Mouse (Mus musculus) E14TG2a.4 (cell line): ENCODE measurements at regions not wholly inside any gene's neighbourhood (a gene's known extent, or its start where the extent isn't known, plus 50 kb on each side); places are given as distances from the start of the nearest gene placed in this dataset.

ENCODE experiments used
- H3K27me3 ChIP-seq: 2 replicates; pipeline ENCODE4 v1.6.1; 2014; ENCODE audit warnings: low read length, control low read depth; ENCODE audit not compliant: insufficient read depth
- H3K36me3 ChIP-seq: 2 replicates; pipeline ENCODE4 v1.6.1; 2014; ENCODE audit warnings: low read length, control low read depth; ENCODE audit not compliant: insufficient read depth
- H3K4me1 ChIP-seq: replicated peaks from 2 replicates; pipeline ENCODE4 v1.6.1; 2014; ENCODE audit warnings: low read depth, low read length, control low read depth
- H3K4me3 ChIP-seq: replicated peaks from 2 replicates; pipeline ENCODE4 v1.5.1; 2014; ENCODE audit warnings: mild to moderate bottlenecking, low read length
- H3K9me3 ChIP-seq: 2 replicates; pipeline ENCODE4 v1.6.1; 2014; ENCODE audit warnings: low read length, control low read depth
- CTCF ChIP-seq: conservative IDR thresholded peaks from 2 replicates; pipeline ENCODE4 v1.5.1; 2014; ENCODE audit warnings: low read length
- NANOG ChIP-seq: IDR thresholded peaks from 2 replicates; pipeline ENCODE4 v1.6.1; 2014; ENCODE audit warnings: borderline replicate concordance, low read length, mixed read lengths
- POU5F1 ChIP-seq: IDR thresholded peaks from 2 replicates; pipeline ENCODE4 v1.6.1; 2014; ENCODE audit warnings: low read length, borderline replicate concordance

- H3K4me3 ChIP-seq = no peak overlapping the region
- H3K27me3 ChIP-seq = no peaks in the 10 kb centered on the region
- H3K9me3 ChIP-seq = no peaks in the 10 kb centered on the region
- TF ChIP-seq POU5F1 (no peak), CTCF (no peak), NANOG (no peak)
- no peaks in the 10 kb centered on the region for H3K36me3 ChIP-seq
- H3K4me1 ChIP-seq = no peaks in the 10 kb centered on the region
These were observed 1006.2 kb upstream of the Cdh20 start for GRCm38 (mm10) chr1:103762044-103762663.

- H3K36me3 ChIP-seq = no peaks in the 10 kb centered on the region
- no peak overlapping the region for H3K4me3 ChIP-seq
- TF ChIP-seq CTCF = peak; percentile 39
- no peak for TF ChIP-seq NANOG
- no peaks in the 10 kb centered on the region for H3K27me3 ChIP-seq
- H3K9me3 ChIP-seq = no peaks in the 10 kb centered on the region
- H3K4me1 ChIP-seq = no peaks in the 10 kb centered on the region
These were observed 1005.6 kb upstream of the Cdh20 start for GRCm38 (mm10) chr1:103762745-103763144.

- Histone ChIP-seq H3K4me3 (no peak overlapping the region), H3K36me3 (no peaks in the 10 kb centered on the region), H3K4me1 (no peaks in the 10 kb centered on the region), H3K27me3 (no peaks in the 10 kb centered on the region), H3K9me3 (peaks cover 3% of the 10 kb centered on the region; the same call in 1 of the 2 replicates)
- TF ChIP-seq CTCF (no peak), NANOG (no peak), POU5F1 (no peak)
These were observed 1001.0 kb upstream of the Cdh20 start for GRCm38 (mm10) chr1:103767315-103767714.

GRCm38 (mm10) chr1:103784692-103785091 lies 983.6 kb upstream of the Cdh20 start:
- Histone ChIP-seq H3K36me3 (no peaks in the 10 kb centered on the region), H3K9me3 (peaks cover 3% of the 10 kb centered on the region; the same call in 1 of the 2 replicates), H3K4me3 (no peak overlapping the region), H3K4me1 (no peaks in the 10 kb centered on the region), H3K27me3 (no peaks in the 10 kb centered on the region)
- TF ChIP-seq CTCF = no peak; the same call in 1 of the 2 replicates
- TF ChIP-seq POU5F1 = no peak
- TF ChIP-seq NANOG = no peak

- no peaks in the 10 kb centered on the region for H3K27me3 ChIP-seq
- no peak overlapping the region for H3K4me3 ChIP-seq
- no peaks in the 10 kb centered on the region for H3K36me3 ChIP-seq
- H3K9me3 ChIP-seq = peaks cover 14% of the 10 kb centered on the region; the same call in 1 of the 2 replicates
- TF ChIP-seq NANOG (no peak), CTCF (no peak), POU5F1 (no peak)
- no peaks in the 10 kb centered on the region for H3K4me1 ChIP-seq
These were observed 972.0 kb upstream of the Cdh20 start for GRCm38 (mm10) chr1:103796337-103796736.

GRCm38 (mm10) chr1:103799343-103799742 lies 969.0 kb upstream of the Cdh20 start:
- H3K36me3 ChIP-seq = no peaks in the 10 kb centered on the region
- no peak overlapping the region for H3K4me3 ChIP-seq
- no peaks in the 10 kb centered on the region for H3K27me3 ChIP-seq
- TF ChIP-seq POU5F1 (no peak), NANOG (no peak), CTCF (peak; percentile 27; the same call in 1 of the 2 replicates)
- H3K4me1 ChIP-seq = no peaks in the 10 kb centered on the region
- peaks cover 13% of the 10 kb centered on the region; the same call in 1 of the 2 replicates for H3K9me3 ChIP-seq

- H3K27me3 ChIP-seq = no peaks in the 10 kb centered on the region
- no peaks in the 10 kb centered on the region for H3K4me1 ChIP-seq
- no peaks in the 10 kb centered on the region for H3K36me3 ChIP-seq
- no peak overlapping the region for H3K4me3 ChIP-seq
- TF ChIP-seq NANOG = no peak
- TF ChIP-seq CTCF = no peak
- no peak for TF ChIP-seq POU5F1
- no peaks in the 10 kb centered on the region for H3K9me3 ChIP-seq
These were observed 950.4 kb upstream of the Cdh20 start for GRCm38 (mm10) chr1:103817946-103818345.
